Mouse (Mus musculus) kidney, adult 10 weeks (tissue): ENCODE results near the gene G3bp1. TPM values are rescaled to one million over a fixed set of nuclear protein-coding genes. Genes with fewer than 3 reads are reported as not detected.

Source experiments
- polyA plus RNA-seq: library from polyadenylated mRNA; stranded (reverse); fragments of 350-450 nt; fragmentation: Illumina TruSeq; extraction: RNeasy Lipid Tissue Mini Kit (QIAGEN cat#74804); gene quantifications from one replicate; pipeline ENCODE4 v1.2.3, GENCODE M21; 2014; ENCODE audit warnings: low read depth, low replicate concordance

The G3bp1 gene
- 29.3 TPM for polyA plus RNA-seq

GRCm38 (mm10) chr11:55469048-55469843 lies at the start of gene G3bp1:
TSS of gene G3bp1 (plus strand) at chr11:55469685.

GRCm38 (mm10) chr11:55422978-55423377 lies 46.5 kb upstream of the G3bp1 start, which contains the start of gene Sparc:
TSS of gene Sparc (minus strand) at chr11:55423183.

GRCm38 (mm10) chr11:55461019-55461645 lies 8.4 kb upstream of the G3bp1 start, which contains the start of gene Atox1:
TSS of gene Atox1 (minus strand) at chr11:55461239.

Other genes with a start within 250 kb of the G3bp1 start
- gene Fat2, start 133.1 kb upstream of the G3bp1 start, polyA plus RNA-seq, result 0.04 TPM
- gene Sparc, start 46.5 kb upstream of the G3bp1 start, polyA plus RNA-seq, result 95.4 TPM
- gene Atox1, start 8.4 kb upstream of the G3bp1 start, polyA plus RNA-seq, result not detected
- gene Glra1, start 138.5 kb downstream of the G3bp1 start, polyA plus RNA-seq, result not detected